Mouse (Mus musculus) layer of hippocampus, adult 6 months (tissue): Measurements from ENCODE around the gene Adgrf2. TPM values are rescaled to one million over a fixed set of nuclear protein-coding genes. Genes with fewer than 3 reads are reported as not detected.

Experiments used
- long read RNA-seq, 2 experiments: library from polyadenylated mRNA; unstranded; transcript quantifications; one replicate each; pipeline ENCODE4 v2.0.0; 2019 to 2020
- polyA plus RNA-seq: library from polyadenylated mRNA; unstranded; fragments of <200 nt; fragmentation: Nextera tagmentation; gene quantifications from 2 replicates; pipeline ENCODE4 v1.2.3, GENCODE M21; 2021

Gene Adgrf2
- not detected in 2 replicates for polyA plus RNA-seq
- long read RNA-seq, experiment 1, result 0 reads
- long read RNA-seq, experiment 2, result 0 reads

GRCm38 (mm10) chr17:42741801-42742217 is at the start of gene Adgrf2:
TSS of gene Adgrf2 (minus strand) at chr17:42742179.

DNA sequence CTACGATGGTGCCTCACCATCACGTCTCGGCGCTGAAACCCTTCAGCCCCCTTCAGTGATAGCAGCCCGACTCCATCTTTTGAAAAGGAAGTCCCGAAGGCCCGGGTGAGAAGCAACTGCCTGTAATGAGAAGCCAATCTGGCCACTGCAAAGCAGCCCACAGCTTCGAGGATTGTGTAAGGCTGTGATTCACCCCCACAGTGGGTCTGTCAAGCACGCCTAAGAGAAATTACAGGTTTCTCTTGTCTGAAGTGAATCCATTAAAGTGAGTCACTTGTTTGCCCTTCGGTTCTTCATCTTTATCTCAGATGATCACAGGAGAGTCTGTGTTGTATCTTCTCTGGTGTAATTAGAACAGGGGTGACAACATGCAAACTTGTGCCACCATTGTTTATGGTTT is 49.8 kb downstream of the Adgrf2 start, which contains the start of gene Adgrf4:
Adgrf4 (minus strand) TSS at position 149 of the 400 bp plus-strand sequence.

Other genes with a start within 250 kb of the Adgrf2 start
- gene Opn5, start 130.8 kb downstream of the Adgrf2 start, polyA plus RNA-seq, result not detected in 2 replicates
- 0.78 and 1.4 TPM in 2 replicates for gene Adgrf4, start 49.9 kb downstream of the Adgrf2 start, polyA plus RNA-seq
- 1.6 and 2.2 TPM in 2 replicates for gene Cd2ap, start 134.5 kb upstream of the Adgrf2 start, polyA plus RNA-seq